Mouse (Mus musculus): ENCODE measurements around the gene Gng11. TPM values are rescaled to one million over a fixed set of nuclear protein-coding genes. Genes with fewer than 3 reads are reported as not detected.

The Gng11 gene
- total RNA-seq (2023) = not detected

DNA sequence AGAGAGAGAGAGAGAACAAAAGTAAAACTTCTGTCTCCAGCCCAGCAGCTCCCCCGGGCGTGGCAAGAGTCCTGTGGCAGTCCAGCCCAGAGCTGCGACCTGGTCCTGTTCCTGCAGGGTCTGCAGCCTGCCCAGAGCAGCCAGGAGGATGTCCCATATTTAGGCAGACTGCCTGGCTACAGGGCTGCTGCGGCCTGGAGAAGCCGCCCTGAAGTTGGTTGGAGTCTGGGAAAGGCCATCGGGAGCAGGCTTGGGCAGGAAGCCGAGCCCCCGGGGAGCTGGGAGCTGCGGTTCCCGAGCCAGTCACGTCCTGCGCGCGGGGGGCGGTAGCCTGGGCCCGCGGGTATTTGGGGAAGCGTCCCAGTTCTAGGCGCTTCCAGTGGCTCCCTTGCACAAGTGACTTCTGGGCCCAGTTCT lies at the start of gene Gng11:
Gene Gng11, plus strand, starts transcription at position 15 of the 417 bp plus-strand sequence.

DNA sequence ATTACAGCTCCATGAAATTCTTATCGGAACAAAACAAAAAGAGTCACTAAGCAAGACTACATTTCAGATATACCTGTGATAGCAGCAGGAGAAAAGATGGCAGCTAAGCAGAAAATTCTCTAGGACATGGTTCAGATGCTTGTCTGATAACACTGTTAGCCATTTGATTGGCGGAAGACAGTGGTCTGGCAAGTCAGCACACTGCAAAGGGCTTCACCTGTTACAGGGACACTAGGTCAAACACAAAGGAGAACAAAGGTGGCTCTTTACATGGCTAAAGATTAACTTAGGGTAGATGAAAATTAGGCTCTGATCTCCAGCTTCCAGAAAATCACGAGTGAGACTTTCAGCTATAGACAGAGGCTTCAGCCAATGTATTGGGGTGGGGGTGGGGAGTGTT lies 15.0 kb upstream of the Gng11 start, which contains the start of gene Tfpi2:
Gene Tfpi2, minus strand, starts transcription at position 170 of the 400 bp plus-strand sequence.

DNA sequence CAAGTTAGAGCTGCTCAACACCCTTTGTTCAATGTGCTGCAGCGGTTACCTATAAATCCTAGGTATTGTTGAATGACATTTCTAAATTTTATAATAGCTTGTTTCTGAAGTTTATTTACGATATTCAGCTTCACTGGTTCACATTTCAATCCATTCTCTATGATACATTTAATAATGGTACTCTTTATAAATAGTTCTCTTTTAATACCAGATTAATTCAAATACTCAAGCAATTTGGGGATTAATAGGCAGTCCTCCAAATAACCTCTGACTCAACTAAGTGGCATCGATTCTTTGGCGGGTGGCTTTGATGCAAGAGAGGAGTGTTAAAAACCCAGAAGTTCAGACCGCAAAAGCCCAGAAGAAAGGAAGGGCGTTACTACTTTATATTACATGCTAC lies 10.2 kb upstream of the Gng11 start, which contains the start of gene Gngt1:
Gene Gngt1, plus strand, starts transcription at position 301 of the 400 bp plus-strand sequence.

Other genes starting within 250 kb of the Gng11 start
- gene Calcr, start 239.2 kb upstream of the Gng11 start, total RNA-seq (2023) = not detected
- not detected for gene Tfpi2, start 15.0 kb upstream of the Gng11 start, total RNA-seq (2023)
- gene Gngt1, start 10.1 kb upstream of the Gng11 start, total RNA-seq (2023) = not detected
- 10 to 100 TPM; 12.6 to 16.9 TPM for gene Bet1, start 83.1 kb downstream of the Gng11 start, total RNA-seq (2023)

Data from B cell, adult 67 days (primary cell).